Comparison of ENCODE assay signal across 27 mouse cellular contexts in genomic region chr2:109284121-109284520, GRCm38 (mm10). TPM values are rescaled to one million over a fixed set of nuclear protein-coding genes. Genes with fewer than 3 reads are reported as not detected.
DNase-seq lines count a peak whose midpoint lies in the region; ATAC-seq lines count a peak whose summit lies in the region.
"Had no signal": no experiment of that assay in that cellular context is flagged by ENCODE, and none has a peak within 500 bp of the region (broad histone marks: within the 10 kb centered on the region; RNA-seq: fewer than 3 reads in every experiment).

No protein-coding gene starts in this region.

- peak overlapping the region; percentile 53 for H3K4me3 ChIP-seq in liver, embryonic 16.5 days (ENCODE audit: low read depth, low read length)
- H3K4me3 ChIP-seq: embryonic facial prominence, embryonic 15.5 days; heart, adult 2 months; heart, embryonic 15.5 days; left cerebral cortex, adult 2 months; lung, embryonic 15.5 days; megakaryocyte, embryonic 14.5 days had no signal

- DNase-seq in c-Kit-positive CD71-positive TER-119-negative erythroid progenitor cells, embryonic 14.5 days (ENCODE audit: low read depth): peak; percentile 59
- DNase-seq in liver: peak; percentile 78
- peak; percentile 54 to 64 for DNase-seq in spleen, postnatal 4 days (ENCODE audit: low spot score in 2 of 2)
- DNase-seq in heart, postnatal 10 days: no peak
- no peak for DNase-seq in thymus, postnatal 10 days (ENCODE audit: low spot score in 2 of 2)
- no peak for DNase-seq in heart, adult 8-10 months (ENCODE audit: low spot score)
- DNase-seq: cerebellum, adult 8-10 months; forebrain, postnatal 0 days; gastrocnemius, postnatal 25 days; heart, adult 2 months; heart, postnatal 4 days; kidney, adult 9 months; kidney, postnatal 14 days; lung, postnatal 36 days; midbrain, embryonic 14.5 days; right cerebral cortex, postnatal 14 days; thymus, adult 2 months had no signal

- H3K9me3 ChIP-seq in liver, embryonic 16.5 days (replicated peaks; ENCODE audit: control insufficient read depth, low read length): no peaks in the 10 kb centered on the region
- H3K9me3 ChIP-seq: embryonic facial prominence, embryonic 15.5 days; heart, embryonic 15.5 days; lung, embryonic 15.5 days; megakaryocyte, embryonic 14.5 days had no signal

- H3K4me2 ChIP-seq in liver, embryonic 16.5 days (ENCODE audit: low read depth, low read length): peak overlapping the region; percentile 70
- H3K4me2 ChIP-seq: embryonic facial prominence, embryonic 15.5 days; heart, embryonic 15.5 days; lung, embryonic 15.5 days had no signal

- H3K4me1 ChIP-seq in liver, embryonic 16.5 days (ENCODE audit: control insufficient read depth, low read depth, low read length): peaks cover 20% of the 10 kb centered on the region

- WGBS in liver, embryonic 16.5 days (ENCODE audit: insufficient replicate concordance): 35% methylated on average over 3 of the region's 3 CpGs

- H3K9ac ChIP-seq in liver, embryonic 16.5 days (ENCODE audit: low read depth, low read length): peak overlapping the region; percentile 51
- H3K9ac ChIP-seq: embryonic facial prominence, embryonic 15.5 days; forebrain, postnatal 0 days; heart, embryonic 15.5 days; lung, embryonic 15.5 days had no signal

- H3K36me3 ChIP-seq in liver, embryonic 16.5 days (ENCODE audit: control insufficient read depth, insufficient read depth): peaks cover 3% of the 10 kb centered on the region
- H3K36me3 ChIP-seq: embryonic facial prominence, embryonic 15.5 days; heart, embryonic 15.5 days; lung, embryonic 15.5 days had no signal

- H3K27ac ChIP-seq in liver, embryonic 16.5 days (ENCODE audit: low read length): peak overlapping the region; percentile 91
- H3K27ac ChIP-seq: embryonic facial prominence, embryonic 15.5 days; heart, adult 2 months; heart, embryonic 15.5 days; left cerebral cortex, adult 2 months; lung, embryonic 15.5 days; stomach, postnatal 0 days had no signal

- peak; percentile 47 for ATAC-seq in liver, embryonic 16.5 days (ENCODE audit: low read depth)
- ATAC-seq: forebrain, postnatal 0 days; hindbrain, embryonic 16.5 days; intestine, embryonic 16.5 days; Patski had no signal

- intact Hi-C loops in heart, postnatal 10 days (cut with DNase I): no loop called here

- H3K27me3 ChIP-seq in liver, embryonic 16.5 days (ENCODE audit: control insufficient read depth, insufficient read depth, low read depth, low read length): no peaks in the 10 kb centered on the region
- H3K27me3 ChIP-seq: embryonic facial prominence, embryonic 15.5 days; heart, embryonic 15.5 days; lung, embryonic 15.5 days; megakaryocyte, embryonic 14.5 days; Patski had no signal

RNA-seq across cellular contexts. Expression of gene Mettl15, which starts 3.6 kb away (rescaled TPM):
- polyA plus RNA-seq in liver, embryonic 16.5 days (2015; fragmentation: Nextera tagmentation; extraction: Ambion mirVana): 5.2 and 6.5 TPM in 2 replicates
- total RNA-seq in heart, postnatal 10 days (2021): 10 to 100 TPM; 12.4 to 13.0 TPM
- total RNA-seq in heart, adult 8-10 months (2022): 10 to 100 TPM; 11.8 to 14.4 (median 12.1) TPM

RNA-seq across cellular contexts. Expression of gene Kif18a, which starts 3.6 kb away (rescaled TPM):
- polyA plus RNA-seq in liver, embryonic 16.5 days (2015; fragmentation: Nextera tagmentation; extraction: Ambion mirVana): 21.3 and 26.5 TPM in 2 replicates
- total RNA-seq in heart, postnatal 10 days (2021): 1 to 10 TPM; 2.7 to 2.8 TPM
- under 1 TPM; 0.52 to 0.78 (median 0.66) TPM for total RNA-seq in heart, adult 8-10 months (2022)

Comparison
In these comparisons a context has a peak if more than half of its experiments do, and no peak if none do; other contexts are left out.
1. DNase-seq: peak in c-Kit-positive CD71-positive TER-119-negative erythroid progenitor cells, embryonic 14.5 days (single experiment), liver (single experiment) and spleen, postnatal 4 days (2 of 2); none in heart, postnatal 10 days (0 of 2), thymus, postnatal 10 days (0 of 2) and heart, adult 8-10 months (single experiment).